Mouse (Mus musculus): Measurements from ENCODE around the gene Neurod2. TPM values are rescaled to one million over a fixed set of nuclear protein-coding genes. Genes with fewer than 3 reads are reported as not detected.

Gene Neurod2
- polyA plus RNA-seq, 1 experiment from 2014 or later: 3.8 TPM

DNA sequence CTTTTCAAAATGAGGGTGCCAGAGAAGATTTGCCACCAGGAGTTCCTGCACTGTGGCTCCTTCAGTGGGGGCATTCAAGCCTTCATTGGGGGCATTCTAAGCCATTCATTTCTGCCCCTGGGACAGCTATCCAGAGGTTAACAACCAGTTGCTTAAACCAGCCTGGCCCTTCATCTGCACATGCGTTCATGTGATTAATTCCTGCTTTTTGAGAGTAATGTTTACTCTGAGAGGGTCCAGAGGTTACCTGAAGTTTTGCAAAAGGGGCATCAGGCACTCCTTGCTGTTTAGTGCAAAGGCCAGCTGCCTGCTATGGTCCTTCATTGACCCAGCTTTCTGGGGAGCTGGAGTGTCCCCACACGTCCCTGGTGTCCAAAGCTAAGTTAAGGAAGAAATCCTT is 32.5 kb downstream of the Neurod2 start:
- WGBS: 63% methylated on average over 2 of the region's 2 CpGs
- ATAC-seq (replicated peaks; ENCODE audit: low FRiP score) (no peak), DNase-seq (ENCODE audit: low spot score) (no peak)
- no peak overlapping the region for H3K9ac ChIP-seq (ENCODE audit: low read length)
- H3K4me2 ChIP-seq (ENCODE audit: low read depth, low read length, severe bottlenecking): no peak overlapping the region
- H3K27me3 ChIP-seq (ENCODE audit: control insufficient read depth, insufficient read depth, low read length): peaks cover 6% of the 10 kb centered on the region; the same call in 1 of the 2 replicates
- no peak overlapping the region for H3K27ac ChIP-seq (ENCODE audit: low read depth, low read length)
- H3K4me3 ChIP-seq (ENCODE audit: low read depth, low read length): no peak overlapping the region
- peaks cover 9% of the 10 kb centered on the region for H3K4me1 ChIP-seq (replicated peaks; ENCODE audit: control insufficient read depth, insufficient read depth, low read length)
- no peaks in the 10 kb centered on the region for H3K36me3 ChIP-seq (ENCODE audit: control insufficient read depth, insufficient read depth, low read length)
- H3K9me3 ChIP-seq (ENCODE audit: control insufficient read depth, low read length): no peaks in the 10 kb centered on the region

DNA sequence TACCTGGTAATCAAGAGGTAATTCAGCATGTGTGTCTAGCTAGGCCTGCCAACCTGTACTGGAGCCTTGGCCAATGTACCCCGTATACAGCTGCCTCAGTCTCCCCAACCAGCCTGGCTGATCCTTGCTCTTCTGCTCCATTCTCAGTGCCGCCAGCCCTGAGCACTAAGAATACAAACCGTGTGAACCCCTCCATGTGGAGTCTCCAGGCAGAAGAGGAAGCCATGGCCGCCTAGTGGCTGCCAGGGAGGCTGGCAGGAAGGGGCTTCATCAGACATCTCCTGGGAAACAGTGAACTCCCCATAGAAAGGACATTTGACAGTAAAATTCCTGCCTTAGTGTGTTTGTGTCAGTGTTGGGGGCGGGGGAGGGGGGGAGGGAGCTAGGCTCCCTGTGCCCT is 33.2 kb downstream of the Neurod2 start:
- H3K4me2 ChIP-seq (ENCODE audit: low read depth, low read length, severe bottlenecking): no peak overlapping the region
- no peak overlapping the region for H3K9ac ChIP-seq (ENCODE audit: low read length)
- no peaks in the 10 kb centered on the region for H3K9me3 ChIP-seq (ENCODE audit: control insufficient read depth, low read length)
- peak; percentile 74 for DNase-seq (ENCODE audit: low spot score)
- no peaks in the 10 kb centered on the region for H3K36me3 ChIP-seq (ENCODE audit: control insufficient read depth, insufficient read depth, low read length)
- no peak overlapping the region for H3K4me3 ChIP-seq (ENCODE audit: low read depth, low read length)
- H3K27ac ChIP-seq (ENCODE audit: low read depth, low read length): no peak overlapping the region
- peak; percentile 44 for ATAC-seq (replicated peaks; ENCODE audit: low FRiP score)
- peaks cover 6% of the 10 kb centered on the region; the same call in 1 of the 2 replicates for H3K27me3 ChIP-seq (ENCODE audit: control insufficient read depth, insufficient read depth, low read length)
- under 1% methylated on average over 5 of the region's 5 CpGs for WGBS
- peaks cover 9% of the 10 kb centered on the region for H3K4me1 ChIP-seq (replicated peaks; ENCODE audit: control insufficient read depth, insufficient read depth, low read length)

DNA sequence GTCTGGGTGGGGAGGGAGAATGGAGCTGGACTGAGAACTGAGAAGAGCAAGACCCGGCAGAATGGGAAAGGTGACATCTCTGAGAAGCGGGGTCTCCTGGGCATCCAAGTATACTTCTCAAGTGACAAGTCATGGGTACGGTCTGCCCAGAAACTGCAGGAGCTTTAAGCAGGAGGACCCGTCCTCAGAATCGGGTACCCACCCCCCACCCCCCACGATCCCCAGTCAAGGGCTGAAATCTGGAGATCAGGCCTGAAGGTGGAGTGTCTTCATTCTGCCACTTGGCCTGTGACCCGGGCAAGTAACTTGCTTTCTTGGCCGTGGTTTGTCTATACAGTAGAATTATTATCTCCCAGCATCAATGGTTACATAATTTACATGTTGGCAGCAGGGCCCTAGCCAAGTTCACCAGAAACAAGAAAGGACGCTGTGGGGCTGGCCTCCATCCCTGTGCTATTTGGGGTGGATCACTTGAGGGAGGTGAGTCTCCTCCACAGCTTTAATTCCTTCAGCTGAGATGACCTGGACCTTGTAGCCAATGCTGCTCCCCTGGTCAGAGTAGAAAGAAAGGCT is 34.3 kb downstream of the Neurod2 start:
- H3K27ac ChIP-seq (ENCODE audit: low read depth, low read length): no peak overlapping the region
- WGBS: 8% methylated on average over 9 of the region's 9 CpGs

DNA sequence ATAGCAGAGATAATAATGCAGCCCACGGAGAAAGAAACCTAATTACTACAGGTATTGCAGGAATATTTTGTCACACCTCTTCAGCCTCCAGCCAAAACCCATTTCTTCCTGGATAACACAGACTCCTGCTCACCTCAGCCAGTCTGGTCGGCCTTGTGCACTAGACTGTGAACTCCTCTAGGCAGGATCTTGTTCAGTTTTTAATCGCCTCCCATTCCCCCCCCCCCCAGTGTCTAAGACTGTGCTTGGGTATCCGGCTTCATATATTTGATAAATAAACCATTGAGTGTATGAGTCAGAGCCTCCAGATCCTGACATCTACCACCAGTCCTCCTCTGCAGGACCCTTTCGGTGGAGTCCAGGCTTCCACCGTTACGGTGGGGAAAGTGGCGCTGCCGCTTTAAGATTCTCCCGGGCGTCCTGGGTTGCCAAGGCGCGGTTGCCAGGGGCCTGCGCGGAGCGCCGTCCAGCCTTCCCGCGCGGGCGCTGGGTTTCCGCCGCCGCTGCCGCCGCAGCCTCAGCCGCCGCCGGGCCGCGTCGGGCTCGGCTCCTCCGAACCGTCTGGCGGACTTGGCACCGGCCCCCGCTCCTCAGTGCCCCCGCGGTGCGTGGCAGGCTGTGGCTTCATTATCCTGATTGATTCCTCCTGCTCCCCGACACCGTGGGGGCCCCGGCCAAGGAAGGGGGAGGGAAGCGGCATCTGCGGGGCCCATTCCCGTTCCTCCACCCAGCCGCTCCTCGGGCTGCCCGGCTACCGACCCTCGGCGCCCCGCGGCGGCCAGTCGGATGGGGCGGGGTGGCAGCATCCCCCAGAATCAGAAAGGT is 35.0 kb downstream of the Neurod2 start:
- ATAC-seq (replicated peaks; ENCODE audit: low FRiP score): peak; percentile 72
- 2% methylated on average over 58 of the region's 58 CpGs for WGBS
- peak overlapping the region; percentile 69 for H3K4me3 ChIP-seq (ENCODE audit: low read depth, low read length)
- H3K36me3 ChIP-seq (ENCODE audit: control insufficient read depth, insufficient read depth, low read length): no peaks in the 10 kb centered on the region
- H3K4me2 ChIP-seq (ENCODE audit: low read depth, low read length, severe bottlenecking): peak overlapping the region; percentile 98
- H3K9ac ChIP-seq (ENCODE audit: low read length): peak overlapping the region; percentile 81
- no peak overlapping the region for H3K27ac ChIP-seq (ENCODE audit: low read depth, low read length)
- H3K9me3 ChIP-seq (ENCODE audit: control insufficient read depth, low read length): no peaks in the 10 kb centered on the region
- H3K4me1 ChIP-seq (replicated peaks; ENCODE audit: control insufficient read depth, insufficient read depth, low read length): peaks cover 9% of the 10 kb centered on the region
- peaks cover 6% of the 10 kb centered on the region; the same call in 1 of the 2 replicates for H3K27me3 ChIP-seq (ENCODE audit: control insufficient read depth, insufficient read depth, low read length)
- DNase-seq (ENCODE audit: low spot score): peak; percentile 88

More for the DNA sequence above, 34.3 kb downstream of the Neurod2 start:
- Histone ChIP-seq H3K27me3 (ENCODE audit: control insufficient read depth, insufficient read depth, low read length) (peaks cover 6% of the 10 kb centered on the region; the same call in 1 of the 2 replicates), H3K4me1 (replicated peaks; ENCODE audit: control insufficient read depth, insufficient read depth, low read length) (peaks cover 9% of the 10 kb centered on the region), H3K9ac (ENCODE audit: low read length) (peak overlapping the region; percentile 81), H3K9me3 (ENCODE audit: control insufficient read depth, low read length) (no peaks in the 10 kb centered on the region), H3K36me3 (ENCODE audit: control insufficient read depth, insufficient read depth, low read length) (no peaks in the 10 kb centered on the region), H3K4me3 (ENCODE audit: low read depth, low read length) (peak overlapping the region; percentile 69), H3K4me2 (ENCODE audit: low read depth, low read length, severe bottlenecking) (peak overlapping the region; percentile 98)
- DNase-seq (ENCODE audit: low spot score) (no peak), ATAC-seq (replicated peaks; ENCODE audit: low FRiP score) (no peak)

DNA sequence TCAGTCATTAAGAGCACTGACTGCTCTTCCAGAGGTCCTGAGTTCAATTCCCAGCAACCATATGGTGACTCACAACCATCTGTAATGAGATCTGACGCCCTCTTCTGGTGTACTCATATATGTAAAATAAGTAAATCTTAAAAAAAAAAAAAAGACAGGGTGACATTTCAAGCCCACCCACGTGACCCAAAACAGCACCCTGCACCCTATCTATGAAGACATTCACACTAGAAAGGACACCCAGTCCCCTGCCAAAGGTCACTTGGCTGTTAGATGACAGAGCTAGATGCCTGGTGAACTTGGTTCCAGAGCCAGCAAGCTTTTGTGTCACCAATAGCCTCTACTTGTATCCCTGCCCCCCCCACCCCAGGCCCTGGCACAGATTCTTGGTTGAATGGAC is 36.4 kb downstream of the Neurod2 start:
- H3K4me1 ChIP-seq (replicated peaks; ENCODE audit: control insufficient read depth, insufficient read depth, low read length): peaks cover 9% of the 10 kb centered on the region
- H3K9ac ChIP-seq (ENCODE audit: low read length): no peak overlapping the region
- no peak overlapping the region for H3K4me3 ChIP-seq (ENCODE audit: low read depth, low read length)
- peaks cover 6% of the 10 kb centered on the region; the same call in 1 of the 2 replicates for H3K27me3 ChIP-seq (ENCODE audit: control insufficient read depth, insufficient read depth, low read length)
- no peaks in the 10 kb centered on the region for H3K9me3 ChIP-seq (ENCODE audit: control insufficient read depth, low read length)
- 38% methylated on average over 2 of the region's 2 CpGs for WGBS
- H3K4me2 ChIP-seq (ENCODE audit: low read depth, low read length, severe bottlenecking): no peak overlapping the region
- H3K36me3 ChIP-seq (ENCODE audit: control insufficient read depth, insufficient read depth, low read length): no peaks in the 10 kb centered on the region
- ATAC-seq (replicated peaks; ENCODE audit: low FRiP score): no peak
- no peak overlapping the region for H3K27ac ChIP-seq (ENCODE audit: low read depth, low read length)
- DNase-seq (ENCODE audit: low spot score): no peak

DNA sequence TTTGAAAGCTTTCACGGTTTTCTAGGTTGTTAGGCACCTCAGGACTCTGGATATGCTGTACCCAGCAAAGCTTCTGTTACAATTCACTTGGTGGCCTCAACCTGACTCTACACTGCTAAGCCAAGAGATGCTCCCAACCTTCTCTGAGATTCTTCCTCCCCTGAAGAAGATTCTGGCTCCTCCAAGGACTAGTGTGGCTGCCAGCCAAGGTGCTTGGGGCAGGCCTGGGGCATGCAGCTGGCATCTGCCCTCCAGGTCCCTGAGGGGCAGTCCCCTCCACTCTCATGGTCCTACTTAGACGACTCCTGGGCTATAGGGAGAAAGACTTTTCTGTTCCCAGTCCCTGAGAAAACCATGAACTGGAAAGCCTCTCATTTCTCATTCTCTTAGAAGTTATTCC is 38.5 kb downstream of the Neurod2 start:
- H3K36me3 ChIP-seq (ENCODE audit: control insufficient read depth, insufficient read depth, low read length): no peaks in the 10 kb centered on the region
- peaks cover 2% of the 10 kb centered on the region for H3K4me1 ChIP-seq (replicated peaks; ENCODE audit: control insufficient read depth, insufficient read depth, low read length)
- no peaks in the 10 kb centered on the region for H3K9me3 ChIP-seq (ENCODE audit: control insufficient read depth, low read length)
- ATAC-seq (replicated peaks; ENCODE audit: low FRiP score) (no peak), DNase-seq (ENCODE audit: low spot score) (no peak)
- no peak overlapping the region for H3K27ac ChIP-seq (ENCODE audit: low read depth, low read length)
- no peak overlapping the region for H3K9ac ChIP-seq (ENCODE audit: low read length)
- H3K27me3 ChIP-seq (ENCODE audit: control insufficient read depth, insufficient read depth, low read length): peaks cover 6% of the 10 kb centered on the region; the same call in 1 of the 2 replicates
- WGBS: 75% methylated on average over 2 of the region's 2 CpGs
- no peak overlapping the region for H3K4me3 ChIP-seq (ENCODE audit: low read depth, low read length)
- H3K4me2 ChIP-seq (ENCODE audit: low read depth, low read length, severe bottlenecking): no peak overlapping the region

DNA sequence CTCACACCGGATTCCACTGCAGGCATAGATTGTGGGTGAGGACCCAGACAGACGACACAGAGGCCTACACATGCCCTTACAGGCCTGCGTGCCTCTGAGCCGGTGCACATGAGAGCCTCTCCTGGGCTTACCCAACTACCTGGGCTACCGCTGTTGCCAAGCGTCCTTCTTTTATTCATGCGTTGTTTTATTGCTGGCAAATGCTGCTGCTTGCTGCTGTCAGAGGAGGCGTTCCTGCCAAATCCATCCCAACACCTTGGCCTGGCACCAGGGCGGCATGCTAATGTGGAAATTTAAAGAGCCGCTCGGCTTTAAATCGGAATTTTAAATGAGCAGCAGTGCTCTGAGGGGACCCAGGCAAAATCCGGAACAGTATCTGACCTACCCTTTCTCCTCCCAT is 39.6 kb downstream of the Neurod2 start:
- no peaks in the 10 kb centered on the region for H3K27me3 ChIP-seq (ENCODE audit: control insufficient read depth, insufficient read depth, low read length)
- H3K27ac ChIP-seq (ENCODE audit: low read depth, low read length): no peak overlapping the region
- DNase-seq (ENCODE audit: low spot score): no peak
- no peak overlapping the region for H3K4me2 ChIP-seq (ENCODE audit: low read depth, low read length, severe bottlenecking)
- no peaks in the 10 kb centered on the region for H3K9me3 ChIP-seq (ENCODE audit: control insufficient read depth, low read length)
- no peak for ATAC-seq (replicated peaks; ENCODE audit: low FRiP score)
- WGBS: 64% methylated on average over 13 of the region's 13 CpGs
- no peak overlapping the region for H3K9ac ChIP-seq (ENCODE audit: low read length)
- H3K36me3 ChIP-seq (ENCODE audit: control insufficient read depth, insufficient read depth, low read length): no peaks in the 10 kb centered on the region
- H3K4me3 ChIP-seq (ENCODE audit: low read depth, low read length): no peak overlapping the region
- no peaks in the 10 kb centered on the region; the same call in 1 of the 2 replicates for H3K4me1 ChIP-seq (replicated peaks; ENCODE audit: control insufficient read depth, insufficient read depth, low read length)

DNA sequence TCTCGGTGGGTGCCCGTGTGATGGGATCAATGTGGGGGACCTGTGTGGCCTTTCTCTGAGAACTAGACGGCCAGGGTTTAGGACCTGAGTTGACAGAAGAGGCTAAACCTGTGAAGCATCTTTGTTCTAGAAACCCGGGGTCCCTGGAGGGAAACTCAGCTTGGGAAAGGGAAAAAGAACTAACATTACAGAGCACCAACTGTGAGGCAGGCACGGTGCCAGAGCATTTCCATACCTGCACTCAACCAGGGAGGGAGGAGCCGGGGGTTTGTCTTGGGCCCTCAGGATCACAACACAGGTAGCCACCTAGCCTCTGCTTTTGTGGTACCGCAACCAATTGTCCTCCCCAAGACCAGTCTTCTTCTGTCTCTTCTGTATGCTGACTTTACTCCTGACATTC is 41.5 kb downstream of the Neurod2 start:
- Histone ChIP-seq H3K4me2 (ENCODE audit: low read depth, low read length, severe bottlenecking) (no peak overlapping the region), H3K27me3 (ENCODE audit: control insufficient read depth, insufficient read depth, low read length) (no peaks in the 10 kb centered on the region), H3K4me3 (ENCODE audit: low read depth, low read length) (no peak overlapping the region), H3K27ac (ENCODE audit: low read depth, low read length) (no peak overlapping the region), H3K4me1 (replicated peaks; ENCODE audit: control insufficient read depth, insufficient read depth, low read length) (no peaks in the 10 kb centered on the region; the same call in none of the 2 replicates), H3K9ac (ENCODE audit: low read length) (no peak overlapping the region), H3K9me3 (ENCODE audit: control insufficient read depth, low read length) (no peaks in the 10 kb centered on the region), H3K36me3 (ENCODE audit: control insufficient read depth, insufficient read depth, low read length) (no peaks in the 10 kb centered on the region)
- DNase-seq (ENCODE audit: low spot score) (no peak), ATAC-seq (replicated peaks; ENCODE audit: low FRiP score) (no peak)
- WGBS: 52% methylated on average over 7 of the region's 7 CpGs

Data from forebrain, embryonic 11.5 days (tissue).